Mouse (Mus musculus): Measurements from ENCODE around the gene Dlst.

GRCm38 (mm10) chr12:85131361-85131760 is 20.7 kb downstream of the Dlst start:
- TF ChIP-seq CTCF (IDR thresholded peaks at IDR 0.05; ENCODE audit: borderline replicate concordance, extremely low read depth, insufficient read depth, insufficient read length) (no peak), POLR2A (IDR thresholded peaks at IDR 0.05; ENCODE audit: borderline replicate concordance, extremely low read depth, insufficient read depth, insufficient read length, poor library complexity, severe bottlenecking) (no peak)
